Mouse (Mus musculus) cerebellum, adult 11-12 months (tissue): ENCODE results near the gene Bex2.

Experiments used
- DNase-seq: peaks from one replicate; pipeline ENCODE4 v3.0.0; 2022

Bex2 gene

DNA sequence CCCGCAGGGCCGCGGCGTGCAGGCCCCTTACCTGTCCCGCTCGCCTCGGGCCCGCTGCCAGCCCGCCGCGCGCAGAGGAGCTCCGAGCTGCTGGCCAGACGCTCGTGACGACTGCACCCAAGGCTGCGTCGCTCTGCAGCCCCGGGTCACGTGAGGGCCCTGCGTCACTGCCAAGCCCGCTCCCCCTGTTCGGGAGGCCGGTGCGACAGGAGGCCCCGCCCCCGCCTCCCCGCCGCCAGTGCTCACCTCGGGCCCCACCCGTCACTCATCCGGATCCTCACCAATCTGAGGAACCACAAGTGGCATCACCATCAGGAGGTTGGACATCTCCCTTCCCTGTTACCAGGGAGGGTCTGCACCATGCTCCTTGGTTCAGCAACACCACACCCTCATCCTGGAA, at the start of gene Bex2:
Gene Bex2, minus strand, starts transcription at position 217 of the 400 bp plus-strand sequence.
- DNase-seq = peak; percentile 82

- DNase-seq = peak; percentile 71
These were observed 47.5 kb upstream of the Bex2 start for GRCm38 (mm10) chrX:136115419-136115961.

DNA sequence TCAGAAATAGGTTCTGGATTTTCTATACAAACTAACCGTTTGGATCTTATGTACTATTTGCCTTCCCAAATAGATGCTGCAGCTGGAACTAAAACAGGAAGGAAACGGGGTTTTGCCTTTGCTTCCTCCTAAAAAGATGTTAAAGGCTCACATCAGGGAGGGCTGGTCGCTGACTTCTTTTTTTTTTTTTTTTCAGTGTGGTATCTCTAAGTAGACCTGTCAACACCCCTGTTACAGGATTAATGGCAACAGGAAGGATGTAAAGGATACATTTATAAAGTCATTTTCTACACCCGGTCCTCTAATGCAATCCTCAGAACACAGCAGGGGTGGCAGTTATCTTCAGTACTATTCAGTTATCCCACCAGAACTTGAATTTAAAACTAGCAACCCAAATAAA, 47.0 kb upstream of the Bex2 start:
- no peak for DNase-seq

GRCm38 (mm10) chrX:136107942-136108341, 39.9 kb upstream of the Bex2 start:
- DNase-seq = peak; percentile 36

DNA sequence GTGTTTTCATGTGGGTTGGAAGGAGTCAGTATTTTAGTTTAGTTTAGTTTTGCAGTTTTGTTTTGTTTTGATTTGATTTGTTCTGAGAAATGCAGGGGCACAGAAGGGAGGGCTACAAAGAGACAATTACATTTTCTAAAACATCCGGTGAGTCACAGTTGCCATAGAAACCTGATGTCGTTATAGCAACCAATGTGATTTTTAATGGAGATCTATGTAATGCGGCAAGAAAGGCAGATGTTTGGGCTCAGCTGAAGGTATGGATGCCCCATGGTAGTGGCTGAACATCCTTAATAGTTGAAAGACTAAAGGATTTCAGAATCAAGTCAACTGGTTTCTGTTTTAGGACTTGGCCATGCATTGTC, 36.7 kb upstream of the Bex2 start:
- DNase-seq = no peak

- DNase-seq = no peak
These were observed 36.1 kb upstream of the Bex2 start for GRCm38 (mm10) chrX:136104046-136104723.

GRCm38 (mm10) chrX:136094421-136094820, 26.4 kb upstream of the Bex2 start:
- no peak for DNase-seq

DNA sequence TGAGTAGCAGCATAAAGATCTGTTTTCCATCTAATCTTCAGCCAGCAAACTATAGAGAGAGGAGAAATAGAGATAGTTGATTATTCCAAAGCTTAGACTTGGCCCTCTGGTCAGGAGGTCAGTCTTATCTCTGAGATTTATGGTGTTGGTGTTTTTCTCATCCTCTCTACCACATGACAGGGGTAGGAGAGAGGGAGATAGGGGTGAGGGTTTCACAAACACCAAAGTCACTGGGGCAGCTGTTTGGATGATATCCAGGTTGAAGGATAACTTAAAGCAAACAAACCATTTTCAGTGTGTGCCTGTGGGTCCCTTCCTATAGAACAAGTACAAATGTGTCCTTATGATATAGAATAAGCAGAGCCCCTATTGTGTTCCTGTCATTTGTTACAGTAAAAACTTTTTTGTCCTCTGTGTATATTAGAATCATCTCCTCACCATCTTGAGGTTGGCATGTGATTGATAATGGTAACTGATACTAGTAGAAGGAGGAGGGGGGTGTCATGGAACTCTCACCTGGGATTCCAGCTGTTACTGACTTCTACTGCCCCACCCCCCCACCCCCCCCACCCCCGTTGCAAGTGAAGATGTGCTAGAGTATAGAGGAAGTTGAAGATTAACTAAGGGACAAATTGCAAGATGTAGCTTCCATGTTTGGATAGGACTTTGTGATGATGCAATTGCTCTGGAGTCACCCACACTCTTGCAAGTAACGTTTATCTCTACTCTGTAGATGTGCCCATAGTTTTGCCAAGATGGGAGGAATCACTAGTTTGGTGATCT, 24.7 kb upstream of the Bex2 start:
- no peak for DNase-seq

GRCm38 (mm10) chrX:136085155-136085554, 17.1 kb upstream of the Bex2 start, which contains the start of gene Nxf3:
TSS of gene Nxf3 (minus strand) at chrX:136085255.
- no peak for DNase-seq

- DNase-seq = peak; percentile 39
These were observed 640 bp downstream of the Bex2 start for GRCm38 (mm10) chrX:136067201-136067991.

DNA sequence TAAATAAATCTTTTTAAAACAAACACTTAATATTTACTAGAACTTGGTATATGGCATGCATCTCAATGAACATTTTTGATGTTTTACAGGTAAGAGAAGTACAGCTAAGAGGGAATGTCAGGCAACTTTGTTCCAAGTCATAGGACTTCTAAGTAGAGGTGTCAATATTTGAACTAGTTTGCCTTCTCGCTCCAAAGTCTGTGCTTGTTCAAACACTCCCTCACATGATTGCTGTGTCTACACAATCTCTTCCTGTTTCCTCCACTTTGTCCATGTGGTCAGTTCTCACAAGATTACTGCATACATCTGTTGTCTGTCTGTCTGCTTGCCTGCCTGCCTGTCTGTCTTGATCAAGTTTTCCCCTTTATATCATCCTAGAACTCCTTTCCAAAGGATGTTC, 7.3 kb downstream of the Bex2 start:
- DNase-seq = no peak

DNA sequence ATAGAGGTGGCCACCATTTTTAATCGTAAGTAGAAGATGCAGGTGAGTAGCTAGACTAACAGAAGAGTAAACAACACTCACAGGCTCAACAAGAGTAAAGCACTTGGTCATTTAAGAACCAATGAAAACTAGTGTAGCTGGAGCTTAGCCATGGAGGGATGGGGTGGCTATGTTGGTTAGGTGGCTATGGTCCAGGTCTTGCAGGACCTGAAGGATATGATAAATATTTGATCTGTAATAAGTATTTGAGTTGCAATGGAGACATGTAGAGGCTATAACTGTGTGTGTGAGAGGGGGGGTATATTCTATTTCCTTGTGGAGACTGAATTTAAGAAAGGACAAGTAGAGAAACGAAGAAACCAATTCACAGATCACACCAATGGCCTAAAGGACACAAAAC, 16.8 kb downstream of the Bex2 start:
- no peak for DNase-seq

- DNase-seq = peak; percentile 44
These were observed 20.5 kb downstream of the Bex2 start for GRCm38 (mm10) chrX:136047528-136047927.

GRCm38 (mm10) chrX:136043726-136044125, 24.3 kb downstream of the Bex2 start:
- DNase-seq = no peak

DNA sequence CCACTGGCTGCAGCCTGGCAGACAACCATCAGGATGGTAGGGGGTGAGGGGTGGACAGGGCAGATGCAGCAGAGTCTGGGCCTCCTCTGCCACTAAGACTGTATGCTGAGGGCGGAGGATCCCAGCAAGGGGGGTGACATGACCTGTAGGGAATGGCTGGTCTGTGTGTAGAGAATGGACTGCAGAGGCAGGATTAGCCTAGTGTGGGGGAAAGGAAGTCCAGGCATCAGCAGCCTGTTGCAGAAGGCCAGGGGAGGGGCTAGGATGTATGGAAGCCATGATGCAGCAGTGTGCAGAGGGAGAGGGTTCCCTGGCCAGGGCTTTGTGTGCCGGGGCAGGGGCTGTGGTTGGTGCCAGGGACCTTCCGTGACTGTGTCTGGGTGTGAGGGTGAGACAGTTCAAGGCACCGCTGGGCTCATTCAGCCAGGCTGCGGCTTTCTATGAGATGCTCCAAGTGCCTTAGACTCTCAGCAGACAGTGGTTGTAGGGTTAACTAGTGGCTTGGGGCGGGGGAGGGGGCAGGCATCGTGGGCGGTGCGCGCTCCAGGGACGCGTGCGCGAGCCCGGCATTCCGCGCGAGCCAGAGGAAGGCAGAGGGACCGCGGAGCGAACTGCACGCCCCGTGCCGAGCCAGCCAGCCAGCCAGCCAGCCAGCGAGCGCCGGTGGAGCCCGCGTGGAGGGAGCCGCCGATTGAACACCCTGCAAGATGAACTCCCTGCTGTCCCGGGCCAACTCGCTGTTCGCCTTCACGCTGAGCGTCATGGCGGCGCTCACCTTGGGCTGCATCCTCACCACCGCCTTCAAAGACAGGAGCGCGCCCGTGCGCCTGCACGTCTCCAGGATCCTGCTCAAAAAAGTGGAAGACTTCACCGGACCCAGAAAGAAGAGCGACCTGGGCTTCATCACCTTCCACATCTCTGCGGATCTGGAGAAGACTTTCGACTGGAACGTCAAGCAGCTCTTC, 35.0 kb downstream of the Bex2 start, which contains the start of gene Arxes1:
Gene Arxes1, plus strand, starts transcription at position 569 of the 965 bp plus-strand sequence.
- DNase-seq = peak; percentile 38

DNA sequence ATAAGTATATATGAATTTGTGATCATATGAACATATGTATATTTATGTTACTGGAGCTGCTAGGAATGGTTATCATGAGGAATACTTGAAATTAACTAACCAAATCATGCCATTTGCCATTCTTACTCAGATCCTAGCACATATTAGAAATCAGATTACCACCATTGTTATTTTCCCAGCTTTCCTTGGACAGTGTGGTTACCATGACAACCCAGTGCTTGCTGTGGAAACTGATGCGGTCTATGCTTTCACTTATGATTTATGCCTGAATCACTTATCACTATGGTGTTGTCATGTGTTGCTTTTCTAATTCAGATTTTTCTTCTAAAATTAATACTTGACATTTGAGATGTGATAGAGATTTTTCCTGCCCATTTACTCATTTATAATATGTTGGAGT, 37.7 kb downstream of the Bex2 start:
- no peak for DNase-seq
